Mouse (Mus musculus): ENCODE results near the gene Elf1. TPM values are rescaled to one million over a fixed set of nuclear protein-coding genes. Genes with fewer than 3 reads are reported as not detected.
A peak's percentile ranks its signal among the peaks of the same experiment; 100 is the strongest.

Elf1 gene
- total and polyA plus RNA-seq, 3 experiments, result 21.5 to 43.1 (median 24.2) TPM

GRCm38 (mm10) chr14:79552854-79553253 is 71.9 kb downstream of the Elf1 start:
- Histone ChIP-seq H3K79me2 (ENCODE audit: control insufficient read depth, insufficient read depth, low read length, poor library complexity) (peaks cover 42% of the 10 kb centered on the region), H3K4me3 (ENCODE audit: control insufficient read depth in 1 of 2, insufficient read depth in 1 of 2, low read depth in 2 of 2, low read length in 2 of 2) (no peak overlapping the region), H3K9ac (ENCODE audit: control insufficient read depth, low read depth, low read length, poor library complexity, severe bottlenecking) (no peak overlapping the region), H3K4me1 (ENCODE audit: control insufficient read depth in 1 of 2, insufficient read depth in 2 of 2, low read length in 2 of 2) (peaks cover 12 to 15% of the 10 kb centered on the region in 2 experiments), H3K36me3 (ENCODE audit: control insufficient read depth in 1 of 2, insufficient read depth in 2 of 2, low read length in 2 of 2) (peaks cover 0 to 13% of the 10 kb centered on the region in 2 experiments; a peak in 2 of 4 replicates), H3K27ac (ENCODE audit: control insufficient read depth, low read depth, low read length) (no peak overlapping the region), H3K27me3 (ENCODE audit: control insufficient read depth in 1 of 2, insufficient read depth in 2 of 2, low read length in 2 of 2) (no peaks in the 10 kb centered on the region), H3K9me3 (replicated peaks; ENCODE audit: insufficient read depth, low read length) (no peaks in the 10 kb centered on the region)
- no peak for TF ChIP-seq MEF2A (IDR thresholded peaks at IDR 0.05; ENCODE audit: extremely low read depth, insufficient replicate concordance, low read depth, low read length, poor library complexity, severe bottlenecking)
- no peak for DNase-seq (ENCODE audit: low read depth, low spot score)

- Histone ChIP-seq H3K9ac (ENCODE audit: control insufficient read depth, low read depth, low read length, poor library complexity, severe bottlenecking) (no peak overlapping the region), H3K27ac (ENCODE audit: control insufficient read depth, low read depth, low read length) (no peak overlapping the region), H3K36me3 (ENCODE audit: control insufficient read depth in 1 of 2, insufficient read depth in 2 of 2, low read length in 2 of 2) (peaks cover 2% of the 10 kb centered on the region in 2 experiments; a peak in 2 of 4 replicates), H3K79me2 (ENCODE audit: control insufficient read depth, insufficient read depth, low read length, poor library complexity) (peaks cover 28% of the 10 kb centered on the region), H3K4me3 (ENCODE audit: control insufficient read depth in 1 of 2, insufficient read depth in 1 of 2, low read depth in 2 of 2, low read length in 2 of 2) (no peak overlapping the region), H3K9me3 (replicated peaks; ENCODE audit: insufficient read depth, low read length) (no peaks in the 10 kb centered on the region), H3K4me1 (ENCODE audit: control insufficient read depth in 1 of 2, insufficient read depth in 2 of 2, low read length in 2 of 2) (peaks cover 0 to 2% of the 10 kb centered on the region in 2 experiments; a peak in 2 of 4 replicates), H3K27me3 (ENCODE audit: control insufficient read depth in 1 of 2, insufficient read depth in 2 of 2, low read length in 2 of 2) (no peaks in the 10 kb centered on the region)
- DNase-seq (ENCODE audit: low read depth, low spot score), result no peak
- no peak for TF ChIP-seq USF1 (IDR thresholded peaks at IDR 0.05; ENCODE audit: low read depth, low read length)
- no peak for TF ChIP-seq POLR2AphosphoS5 (IDR thresholded peaks at IDR 0.05; ENCODE audit: borderline replicate concordance, low read depth, low read length)
- no peak for TF ChIP-seq ZKSCAN1 (IDR thresholded peaks at IDR 0.05; ENCODE audit: low read depth, low read length)
- TF ChIP-seq ZNF384 (IDR thresholded peaks at IDR 0.05; ENCODE audit: low read depth, low read length), result no peak
- TF ChIP-seq CTCF (IDR thresholded peaks at IDR 0.05 in 2 of 3, conservative IDR thresholded peaks at IDR 0.05 in 1 of 3; ENCODE audit: control insufficient read depth in 1 of 3, insufficient read depth in 1 of 3, low read depth in 2 of 3, low read length in 3 of 3, poor library complexity in 1 of 3, severe bottlenecking in 1 of 3), result no peak
- no peak for TF ChIP-seq MYC (IDR thresholded peaks at IDR 0.05; ENCODE audit: low read depth, low read length)
- TF ChIP-seq MXI1 (IDR thresholded peaks at IDR 0.05; ENCODE audit: low read depth, low read length), result no peak
- TF ChIP-seq TAL1 (IDR thresholded peaks at IDR 0.05; ENCODE audit: low read length), result no peak
- TF ChIP-seq MAFK (IDR thresholded peaks at IDR 0.05; ENCODE audit: borderline replicate concordance, low read depth, low read length), result no peak
- TF ChIP-seq SIN3A (IDR thresholded peaks at IDR 0.05; ENCODE audit: low read length), result no peak
- TF ChIP-seq ZMIZ1 (IDR thresholded peaks at IDR 0.05; ENCODE audit: low read depth, low read length), result no peak
- TF ChIP-seq ETS1 (IDR thresholded peaks at IDR 0.05; ENCODE audit: low read depth, low read length), result no peak
These were observed 76.8 kb downstream of the Elf1 start for GRCm38 (mm10) chr14:79557796-79558195.

DNA sequence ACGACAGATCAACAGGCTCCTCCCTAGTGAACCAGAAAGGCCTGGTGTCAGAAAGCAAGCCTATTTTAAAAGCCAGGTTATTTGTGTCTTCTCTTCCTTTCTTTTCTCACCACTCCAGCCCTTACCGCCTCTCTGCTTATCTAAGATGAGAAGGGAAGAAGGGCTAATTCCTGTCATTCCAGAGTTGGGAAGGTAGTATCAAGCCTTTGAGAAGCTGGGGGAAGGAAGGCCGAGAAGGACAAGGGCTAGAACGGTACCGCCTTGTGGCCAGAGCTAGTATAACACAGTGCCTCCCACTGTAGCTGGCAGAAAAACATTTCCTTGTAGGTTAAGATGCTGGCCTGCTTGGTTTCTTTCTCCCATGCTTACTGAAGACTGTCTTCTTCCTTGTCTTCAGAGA is 81.8 kb downstream of the Elf1 start:
- Histone ChIP-seq H3K9ac (ENCODE audit: control insufficient read depth, low read depth, low read length, poor library complexity, severe bottlenecking) (no peak overlapping the region), H3K36me3 (ENCODE audit: control insufficient read depth in 1 of 2, insufficient read depth in 2 of 2, low read length in 2 of 2) (peaks cover 2 to 14% of the 10 kb centered on the region in 2 experiments; a peak in 2 of 4 replicates), H3K27me3 (ENCODE audit: control insufficient read depth in 1 of 2, insufficient read depth in 2 of 2, low read length in 2 of 2) (no peaks in the 10 kb centered on the region), H3K4me1 (ENCODE audit: control insufficient read depth in 1 of 2, insufficient read depth in 2 of 2, low read length in 2 of 2) (no peaks in the 10 kb centered on the region), H3K9me3 (replicated peaks; ENCODE audit: insufficient read depth, low read length) (no peaks in the 10 kb centered on the region), H3K79me2 (ENCODE audit: control insufficient read depth, insufficient read depth, low read length, poor library complexity) (no peaks in the 10 kb centered on the region; the same call in 1 of the 2 replicates), H3K4me3 (ENCODE audit: control insufficient read depth in 1 of 2, insufficient read depth in 1 of 2, low read depth in 2 of 2, low read length in 2 of 2) (no peak overlapping the region), H3K27ac (ENCODE audit: control insufficient read depth, low read depth, low read length) (no peak overlapping the region)
- peak; percentile 61 for DNase-seq (ENCODE audit: low read depth, low spot score)
- TF ChIP-seq SMC3 (IDR thresholded peaks at IDR 0.05; ENCODE audit: low read depth, low read length) (peak; percentile 73), CTCF (IDR thresholded peaks at IDR 0.05 in 2 of 3, conservative IDR thresholded peaks at IDR 0.05 in 1 of 3; ENCODE audit: control insufficient read depth in 1 of 3, insufficient read depth in 1 of 3, low read depth in 2 of 3, low read length in 3 of 3, poor library complexity in 1 of 3, severe bottlenecking in 1 of 3) (peak; percentile 60 to 69 (median 63)), RAD21 (IDR thresholded peaks at IDR 0.05; ENCODE audit: low read depth, low read length) (peak; percentile 39), RCOR1 (IDR thresholded peaks at IDR 0.05; ENCODE audit: low read depth, low read length) (no peak), ZC3H11A (IDR thresholded peaks at IDR 0.05; ENCODE audit: low read depth, low read length) (0 out of 2 replicates have a peak, but pooled peaks have one; percentile 23)

Data from MEL (cell line).